Mouse (Mus musculus) forebrain, postnatal 0 days (tissue): ENCODE data around the gene Rab22a. TPM values are rescaled to one million over a fixed set of nuclear protein-coding genes. Genes with fewer than 3 reads are reported as not detected.

Experiments
- ATAC-seq: fragments of 200-750 bp; cut with Nextera tagmentation; 2 replicates; pipeline ENCODE4 v1.8.0; 2017; ENCODE audit warnings: mild to moderate bottlenecking, moderate library complexity
- DNase-seq: peaks from one replicate; pipeline ENCODE4 v3.0.0-alpha.2; 2015
- H3K27ac ChIP-seq: fragments of 300-500 bp; sonication (generic); 2 replicates; pipeline ENCODE4 v1.5.1; 2014; ENCODE audit warnings: low read depth, mild to moderate bottlenecking, antibody characterized with exemption, low read length, moderate library complexity, mixed read lengths
- H3K27me3 ChIP-seq: fragments of 300-500 bp; sonication (generic); 2 replicates; pipeline ENCODE4 v1.6.1; 2014; ENCODE audit warnings: mild to moderate bottlenecking, low read length, mixed read lengths; ENCODE audit not compliant: insufficient read depth
- H3K36me3 ChIP-seq: fragments of 300-500 bp; sonication (generic); 2 replicates; pipeline ENCODE4 v1.6.1; 2014; ENCODE audit warnings: mild to moderate bottlenecking, moderate library complexity; ENCODE audit not compliant: insufficient read depth
- H3K4me1 ChIP-seq: fragments of 300-500 bp; sonication (generic); 2 replicates; pipeline ENCODE4 v1.6.1; 2014; ENCODE audit warnings: antibody characterized with exemption; ENCODE audit not compliant: insufficient read depth
- H3K4me2 ChIP-seq: fragments of 300-500 bp; sonication (generic); 2 replicates; pipeline ENCODE4 v1.6.1; 2014; ENCODE audit warnings: low read depth, mild to moderate bottlenecking, moderate library complexity
- H3K4me3 ChIP-seq: fragments of 300-500 bp; sonication (generic); 2 replicates; pipeline ENCODE4 v1.5.1; 2014; ENCODE audit warnings: low read depth, low read length, mixed read lengths
- H3K9ac ChIP-seq: fragments of 300-500 bp; sonication (generic); 2 replicates; pipeline ENCODE4 v1.6.1; 2014; ENCODE audit warnings: mild to moderate bottlenecking
- H3K9me3 ChIP-seq: fragments of 300-500 bp; sonication (generic); 2 replicates; pipeline ENCODE4 v1.6.1; 2016; ENCODE audit warnings: low read length
- CTCF ChIP-seq: sonication (generic); IDR thresholded peaks from 2 replicates; pipeline ENCODE4 v1.5.1; 2016; ENCODE audit warnings: antibody characterized with exemption, control low read depth, low read depth
- WGBS: fragments of 180-500 bp; shearing (Covaris S2); extraction: QIAGEN DNeasy Blood & Tissue Kit; methylation state at CpG from one replicate; pipeline ENCODE4 v1.1.7; 2014; 5-methylcytosine and 5-hydroxymethylcytosine counted together
- polyA plus RNA-seq: library from polyadenylated mRNA; unstranded; fragments of >200 nt; fragmentation: Nextera tagmentation; extraction: Ambion mirVana; gene quantifications from 2 replicates; pipeline ENCODE4 v1.2.1, GENCODE M21; 2015
- total RNA-seq: library from RNA; depleted of rRNA; stranded (reverse); fragments of >200 nt; gene quantifications from 2 replicates; pipeline ENCODE4 v1.2.3, GENCODE M21; 2014; rRNA removed

Gene Rab22a
- total RNA-seq, result 20.4 and 23.0 TPM in 2 replicates
- 33.4 and 37.0 TPM in 2 replicates for polyA plus RNA-seq

DNA sequence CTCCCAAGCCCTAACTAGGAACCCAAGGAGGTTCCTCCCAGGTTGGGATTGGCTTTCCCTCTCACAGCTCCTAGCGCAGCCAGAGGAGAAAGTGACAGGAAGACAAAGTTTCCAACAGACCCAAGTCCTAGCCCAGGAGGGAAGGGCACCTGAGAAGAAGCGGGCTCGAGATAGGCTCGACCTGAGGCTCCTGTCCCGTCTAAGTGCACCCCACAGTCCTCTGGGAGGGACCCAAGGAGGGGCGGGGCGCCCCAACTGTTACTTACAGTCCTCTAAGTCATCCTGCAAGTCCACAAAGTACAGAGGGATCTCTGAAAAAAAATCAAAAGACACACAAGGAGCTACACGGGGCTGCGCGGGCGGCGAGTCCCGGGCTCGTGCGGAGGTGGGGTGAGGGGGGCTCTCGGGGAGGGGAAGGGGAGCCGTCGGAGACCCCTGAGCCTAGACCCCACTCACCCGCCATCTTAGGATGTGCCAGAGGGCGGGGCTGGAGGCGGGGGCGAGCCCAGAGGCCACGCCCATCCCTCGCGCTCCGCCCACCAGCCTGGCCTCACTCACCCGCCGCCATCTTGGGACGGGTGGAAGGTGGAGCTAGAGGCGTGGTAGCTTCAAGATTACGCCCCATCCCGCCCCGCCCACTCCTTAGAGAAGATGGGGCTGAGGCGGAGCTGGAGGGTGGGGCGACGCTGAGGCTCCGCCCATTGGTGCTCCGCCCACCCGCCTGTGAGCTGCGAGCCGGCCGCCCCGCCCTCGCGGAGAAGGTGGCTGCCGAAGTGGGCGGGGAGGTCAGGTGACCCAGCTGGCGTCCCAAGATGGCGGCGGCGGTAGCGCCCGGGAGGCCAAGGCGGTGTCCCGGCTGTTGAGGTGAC is at the start of gene Rab22a:
Rab22a (plus strand) TSS at position 704 of the 869 bp plus-strand sequence.
- H3K9ac ChIP-seq, result peak within 1 kb of the TSS; percentile 62
- no peaks in the 10 kb centered on the region for H3K36me3 ChIP-seq
- peak within 1 kb of the TSS; percentile 31; the same call in 1 of the 2 replicates for H3K27ac ChIP-seq
- TF ChIP-seq CTCF, result no peak
- under 1% methylated on average over 52 of the region's 55 CpGs for WGBS
- H3K4me1 ChIP-seq, result peaks cover 10% of the 10 kb centered on the region; the same call in 1 of the 2 replicates
- H3K27me3 ChIP-seq, result no peaks in the 10 kb centered on the region
- DNase-seq (peak; percentile 100), ATAC-seq (peak; percentile 99)
- H3K4me3 ChIP-seq, result peak within 1 kb of the TSS; percentile 69
- no peaks in the 10 kb centered on the region for H3K9me3 ChIP-seq
- H3K4me2 ChIP-seq, result peak within 1 kb of the TSS; percentile 72

GRCm38 (mm10) chr2:173615378-173616081 is 44.0 kb upstream of the Rab22a start:
- no peak for ATAC-seq
- TF ChIP-seq CTCF, result no peak
- H3K4me3 ChIP-seq, result no peak overlapping the region
- H3K4me1 ChIP-seq, result no peaks in the 10 kb centered on the region
- H3K9ac ChIP-seq, result no peak overlapping the region
- H3K27me3 ChIP-seq, result no peaks in the 10 kb centered on the region
- H3K36me3 ChIP-seq, result no peaks in the 10 kb centered on the region
- H3K27ac ChIP-seq, result no peak overlapping the region
- 0 out of 2 replicates have a peak, but pooled peaks cover 5% of the 10 kb centered on the region for H3K9me3 ChIP-seq
- no peak for DNase-seq
- WGBS, result 58% methylated on average over 11 of the region's 11 CpGs
- no peak overlapping the region for H3K4me2 ChIP-seq

- H3K27ac ChIP-seq, result no peak overlapping the region
- no peak overlapping the region for H3K4me3 ChIP-seq
- DNase-seq (no peak), ATAC-seq (no peak)
- H3K9ac ChIP-seq, result no peak overlapping the region
- H3K9me3 ChIP-seq, result 0 out of 2 replicates have a peak, but pooled peaks cover 5% of the 10 kb centered on the region
- 53% methylated on average over 7 of the region's 7 CpGs for WGBS
- no peaks in the 10 kb centered on the region for H3K4me1 ChIP-seq
- H3K27me3 ChIP-seq, result no peaks in the 10 kb centered on the region
- H3K4me2 ChIP-seq, result no peak overlapping the region
- H3K36me3 ChIP-seq, result no peaks in the 10 kb centered on the region
- TF ChIP-seq CTCF, result no peak
These were observed 43.4 kb upstream of the Rab22a start for GRCm38 (mm10) chr2:173616156-173616555.

GRCm38 (mm10) chr2:173619132-173619531 is 40.4 kb upstream of the Rab22a start:
- 93% methylated on average over 5 of the region's 5 CpGs for WGBS
- no peak overlapping the region for H3K4me3 ChIP-seq
- 0 out of 2 replicates have a peak, but pooled peaks cover 5% of the 10 kb centered on the region for H3K9me3 ChIP-seq
- ATAC-seq, result no peak
- H3K36me3 ChIP-seq, result no peaks in the 10 kb centered on the region
- H3K4me2 ChIP-seq, result no peak overlapping the region
- TF ChIP-seq CTCF, result no peak
- H3K9ac ChIP-seq, result no peak overlapping the region
- DNase-seq, result no peak
- H3K27me3 ChIP-seq, result no peaks in the 10 kb centered on the region
- H3K27ac ChIP-seq, result no peak overlapping the region
- no peaks in the 10 kb centered on the region for H3K4me1 ChIP-seq

- H3K36me3 ChIP-seq, result no peaks in the 10 kb centered on the region
- no peak overlapping the region for H3K4me2 ChIP-seq
- no peaks in the 10 kb centered on the region for H3K4me1 ChIP-seq
- 0 out of 2 replicates have a peak, but pooled peaks cover 5% of the 10 kb centered on the region for H3K9me3 ChIP-seq
- 94% methylated on average over 4 of the region's 4 CpGs for WGBS
- no peak overlapping the region for H3K4me3 ChIP-seq
- no peak overlapping the region for H3K27ac ChIP-seq
- ATAC-seq (no peak), DNase-seq (no peak)
- no peak for TF ChIP-seq CTCF
- no peaks in the 10 kb centered on the region for H3K27me3 ChIP-seq
- H3K9ac ChIP-seq, result no peak overlapping the region
These were observed 38.9 kb upstream of the Rab22a start for GRCm38 (mm10) chr2:173620645-173621044.

DNA sequence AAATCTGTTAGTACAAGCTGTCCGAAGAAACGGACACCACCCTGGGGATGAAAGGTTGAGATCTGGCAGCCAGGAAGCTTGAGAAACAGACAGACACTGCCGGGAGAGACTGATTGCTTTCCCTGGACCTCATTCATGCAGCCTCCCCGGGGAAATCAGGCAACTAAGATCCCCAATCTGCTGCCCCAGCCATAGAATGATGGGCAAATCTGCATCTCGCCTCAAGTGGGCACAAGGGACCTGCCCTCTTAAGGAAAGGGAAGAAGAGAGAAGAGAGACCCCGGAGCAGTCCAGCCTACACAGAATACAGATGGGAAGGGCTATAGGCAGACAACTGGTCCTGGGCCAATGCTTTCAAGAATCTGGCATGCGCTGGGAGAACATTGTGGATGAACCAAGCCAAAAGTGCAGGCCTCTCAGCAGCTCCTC is 37.4 kb upstream of the Rab22a start:
- no peak overlapping the region for H3K4me3 ChIP-seq
- no peak overlapping the region for H3K4me2 ChIP-seq
- ATAC-seq (no peak), DNase-seq (no peak)
- no peak for TF ChIP-seq CTCF
- no peaks in the 10 kb centered on the region for H3K27me3 ChIP-seq
- H3K9ac ChIP-seq, result no peak overlapping the region
- no peaks in the 10 kb centered on the region for H3K36me3 ChIP-seq
- 74% methylated on average over 7 of the region's 7 CpGs for WGBS
- no peaks in the 10 kb centered on the region for H3K4me1 ChIP-seq
- no peaks in the 10 kb centered on the region for H3K9me3 ChIP-seq
- no peak overlapping the region for H3K27ac ChIP-seq

GRCm38 (mm10) chr2:173624667-173625066 is 34.9 kb upstream of the Rab22a start:
- ATAC-seq (no peak), DNase-seq (no peak)
- Histone ChIP-seq H3K4me3 (no peak overlapping the region), H3K27ac (no peak overlapping the region), H3K27me3 (no peaks in the 10 kb centered on the region), H3K9me3 (no peaks in the 10 kb centered on the region), H3K9ac (no peak overlapping the region), H3K4me2 (no peak overlapping the region), H3K4me1 (no peaks in the 10 kb centered on the region), H3K36me3 (no peaks in the 10 kb centered on the region)
- WGBS, result 76% methylated on average over 7 of the region's 7 CpGs
- TF ChIP-seq CTCF, result no peak
